Mouse (Mus musculus) kidney, embryonic 15.5 days (tissue): ENCODE data around the gene Csnk2a1. TPM values are rescaled to one million over a fixed set of nuclear protein-coding genes. Genes with fewer than 3 reads are reported as not detected.
A peak's percentile ranks its signal among the peaks of the same experiment; 100 is the strongest.

ENCODE experiments used
- ATAC-seq: fragments of 200-750 bp; cut with Nextera tagmentation; replicated peaks from 2 replicates; pipeline ENCODE4 v1.8.0; 2017; ENCODE audit warnings: moderate TSS enrichment; ENCODE audit not compliant: low FRiP score
- H3K27ac ChIP-seq: fragments of 300-500 bp; sonication (generic); 2 replicates; pipeline ENCODE4 v1.5.1; 2015; ENCODE audit warnings: mild to moderate bottlenecking, inconsistent platforms
- H3K27me3 ChIP-seq: fragments of 300-500 bp; sonication (generic); 2 replicates; pipeline ENCODE4 v1.6.1; 2015; ENCODE audit warnings: inconsistent platforms
- H3K36me3 ChIP-seq: fragments of 300-500 bp; sonication (generic); 2 replicates; pipeline ENCODE4 v1.6.1; 2015; ENCODE audit warnings: inconsistent platforms
- H3K4me1 ChIP-seq: fragments of 300-500 bp; sonication (generic); 2 replicates; pipeline ENCODE4 v1.6.1; 2015; ENCODE audit warnings: inconsistent platforms
- H3K4me2 ChIP-seq: fragments of 300-500 bp; sonication (generic); 2 replicates; pipeline ENCODE4 v1.6.1; 2015; ENCODE audit warnings: moderate library complexity, mild to moderate bottlenecking, inconsistent platforms
- H3K4me3 ChIP-seq: fragments of 300-500 bp; sonication (generic); replicated peaks from 2 replicates; pipeline ENCODE4 v1.5.1; 2015; ENCODE audit warnings: mild to moderate bottlenecking, inconsistent platforms
- H3K9ac ChIP-seq: fragments of 300-500 bp; sonication (generic); 2 replicates; pipeline ENCODE4 v1.6.1; 2015; ENCODE audit warnings: mild to moderate bottlenecking, inconsistent platforms
- H3K9me3 ChIP-seq: fragments of 300-500 bp; sonication (generic); replicated peaks from 2 replicates; pipeline ENCODE4 v1.6.1; 2016; ENCODE audit warnings: inconsistent platforms
- WGBS: fragments of 180-500 bp; shearing (Covaris S2); methylation state at CpG from one replicate; pipeline ENCODE4 v1.1.7; 2015; ENCODE audit warnings: mixed read lengths; 5-methylcytosine and 5-hydroxymethylcytosine counted together
- polyA plus RNA-seq: library from polyadenylated mRNA; unstranded; fragments of >200 nt; fragmentation: Nextera tagmentation; extraction: Ambion mirVana; gene quantifications from 2 replicates; pipeline ENCODE4 v1.2.1, GENCODE M21; 2015

Gene Csnk2a1
- polyA plus RNA-seq, 1 experiment from 2014 or later = 93.4 TPM

GRCm38 (mm10) chr2:152326654-152327053 is 100.0 kb downstream of the Csnk2a1 start:
- Histone ChIP-seq H3K36me3 (peaks cover 83% of the 10 kb centered on the region), H3K4me3 (no peak overlapping the region), H3K4me2 (no peak overlapping the region), H3K27me3 (no peaks in the 10 kb centered on the region), H3K9ac (no peak overlapping the region), H3K4me1 (peaks cover 12% of the 10 kb centered on the region), H3K27ac (no peak overlapping the region), H3K9me3 (no peaks in the 10 kb centered on the region)
- WGBS = 85% methylated on average over 8 of the region's 8 CpGs
- ATAC-seq = no peak

DNA sequence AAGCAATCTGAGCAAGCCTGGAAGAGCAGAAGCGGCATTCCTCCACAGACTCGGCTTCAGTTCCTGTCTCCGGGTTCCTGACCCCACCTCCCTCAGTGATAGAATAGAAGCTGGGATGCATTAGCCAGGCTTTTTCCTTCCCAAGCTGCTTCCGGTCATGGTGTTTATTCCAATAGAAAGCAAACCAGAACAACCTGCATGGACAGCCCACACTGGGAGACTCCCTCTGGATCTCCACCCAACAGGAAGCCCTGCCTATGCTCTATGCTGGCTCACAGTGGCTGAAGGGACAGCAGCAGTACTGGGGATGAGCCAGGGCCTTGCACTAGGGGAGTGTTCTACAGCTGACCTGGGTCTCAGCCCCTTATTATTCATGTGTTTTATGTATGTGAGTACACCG is 101.3 kb downstream of the Csnk2a1 start:
- WGBS = 66% methylated on average over 5 of the region's 5 CpGs
- peaks cover 70% of the 10 kb centered on the region for H3K36me3 ChIP-seq
- no peaks in the 10 kb centered on the region for H3K27me3 ChIP-seq
- no peak overlapping the region for H3K9ac ChIP-seq
- no peak overlapping the region for H3K4me2 ChIP-seq
- no peak overlapping the region for H3K27ac ChIP-seq
- no peak overlapping the region for H3K4me3 ChIP-seq
- H3K4me1 ChIP-seq = peaks cover 18% of the 10 kb centered on the region
- no peak for ATAC-seq
- H3K9me3 ChIP-seq = no peaks in the 10 kb centered on the region

- H3K9ac ChIP-seq = peak overlapping the region; percentile 88; the same call in 1 of the 2 replicates
- 63% methylated on average over 7 of the region's 7 CpGs for WGBS
- no peak for ATAC-seq
These were observed 104.3 kb downstream of the Csnk2a1 start for GRCm38 (mm10) chr2:152330858-152331423.

More at GRCm38 (mm10) chr2:152330858-152331423, 104.3 kb downstream of the Csnk2a1 start:
- Histone ChIP-seq H3K4me2 (peak overlapping the region; percentile 87), H3K27ac (no peak overlapping the region), H3K4me3 (peak overlapping the region; percentile 95), H3K36me3 (peaks cover 40% of the 10 kb centered on the region), H3K27me3 (no peaks in the 10 kb centered on the region), H3K9me3 (no peaks in the 10 kb centered on the region), H3K4me1 (peaks cover 18% of the 10 kb centered on the region)

Other genes starting within 250 kb of the Csnk2a1 start
- gene Fam110a, start 246.6 kb upstream of the Csnk2a1 start, polyA plus RNA-seq = 29.1 and 29.2 TPM in 2 replicates
- 13.3 and 16.3 TPM in 2 replicates for gene Slc52a3, start 230.3 kb upstream of the Csnk2a1 start, polyA plus RNA-seq
- 0.04 and 0.05 TPM in 2 replicates for gene Scrt2, start 145.3 kb upstream of the Csnk2a1 start, polyA plus RNA-seq
- 12.7 and 14.5 TPM in 2 replicates for gene Srxn1, start 121.3 kb upstream of the Csnk2a1 start, polyA plus RNA-seq
- 13.5 TPM in 2 replicates for gene Tcf15, start 83.3 kb upstream of the Csnk2a1 start, polyA plus RNA-seq
- gene Tbc1d20, start 67.0 kb downstream of the Csnk2a1 start, polyA plus RNA-seq = 39.5 and 39.7 TPM in 2 replicates
- 79.0 and 88.7 TPM in 2 replicates for gene Rbck1, start 105.8 kb downstream of the Csnk2a1 start, polyA plus RNA-seq
- 1.1 and 1.9 TPM in 2 replicates for gene Trib3, start 117.2 kb downstream of the Csnk2a1 start, polyA plus RNA-seq
- gene Nrsn2, start 149.8 kb downstream of the Csnk2a1 start, polyA plus RNA-seq = 1.1 and 2.2 TPM in 2 replicates
- 10.6 and 12.2 TPM in 2 replicates for gene Sox12, start 171.2 kb downstream of the Csnk2a1 start, polyA plus RNA-seq
- 42.4 and 45.7 TPM in 2 replicates for gene Zcchc3, start 188.2 kb downstream of the Csnk2a1 start, polyA plus RNA-seq
- gene 6820408C15Rik, start 188.7 kb downstream of the Csnk2a1 start, polyA plus RNA-seq = 0.56 and 0.77 TPM in 2 replicates
- gene Defb23, start 237.8 kb downstream of the Csnk2a1 start, polyA plus RNA-seq = 0.27 TPM in 1 of 2 replicates, not detected in the other